Comparison of ENCODE assay signal across 8 mouse cellular contexts in the genomic region with DNA sequence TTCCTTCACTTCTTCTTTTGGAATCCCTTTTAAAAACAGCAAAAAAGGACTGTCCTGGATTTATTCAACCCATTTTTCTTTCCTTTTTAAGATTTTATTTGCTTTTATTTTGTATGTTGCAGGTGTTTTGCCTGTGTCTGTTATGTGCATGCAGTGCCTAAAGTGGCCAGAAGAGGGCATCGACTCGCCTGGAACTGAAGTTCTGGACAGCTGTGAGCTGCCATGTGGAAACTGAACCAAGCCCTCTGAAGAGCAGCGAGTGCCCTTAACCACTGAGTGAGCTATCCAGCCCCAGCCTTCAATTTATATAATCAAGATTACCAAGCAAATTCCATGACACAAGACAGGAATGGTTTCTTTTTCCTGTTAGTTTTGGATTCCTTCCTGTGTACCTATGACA. TPM values are rescaled to one million over a fixed set of nuclear protein-coding genes. Genes with fewer than 3 reads are reported as not detected.
A peak's percentile ranks its signal among the peaks of the same experiment; 100 is the strongest.
DNase-seq lines count a peak whose midpoint lies in the region; ATAC-seq and TF ChIP-seq lines count a peak whose summit lies in the region.
"Had no signal": no experiment of that assay in that cellular context is flagged by ENCODE, and none has a peak within 500 bp of the region (broad histone marks: within the 10 kb centered on the region; RNA-seq: fewer than 3 reads in every experiment).

No protein-coding gene starts in this region.

- no peak overlapping the region for H3K27ac ChIP-seq in kidney, postnatal 0 days
- no peak overlapping the region for H3K27ac ChIP-seq in small intestine, adult 2 months (ENCODE audit: insufficient read depth, low read depth, low read length)
- H3K27ac ChIP-seq: limb, embryonic 12.5 days had no signal

- no peaks in the 10 kb centered on the region for H3K4me1 ChIP-seq in kidney, postnatal 0 days (replicated peaks; ENCODE audit: insufficient read depth, low read length)
- H3K4me1 ChIP-seq in small intestine, adult 2 months (ENCODE audit: control insufficient read depth, insufficient read depth, insufficient read length, low read length), result no peaks in the 10 kb centered on the region
- H3K4me1 ChIP-seq: limb, embryonic 12.5 days had no signal

- no peak for TF ChIP-seq POLR2A in small intestine, adult 2 months (IDR thresholded peaks at IDR 0.05; ENCODE audit: low read depth, low read length)

- H3K36me3 ChIP-seq in kidney, postnatal 0 days (ENCODE audit: insufficient read depth, low read length), result peaks cover 25% of the 10 kb centered on the region
- peaks cover 27% of the 10 kb centered on the region for H3K36me3 ChIP-seq in small intestine, adult 2 months (ENCODE audit: control insufficient read depth, insufficient read depth, low read length)

- H3K9me3 ChIP-seq in kidney, postnatal 0 days (replicated peaks; ENCODE audit: low read length), result no peaks in the 10 kb centered on the region
- H3K9me3 ChIP-seq: limb, embryonic 12.5 days had no signal

- no peaks in the 10 kb centered on the region for H3K27me3 ChIP-seq in kidney, postnatal 0 days (ENCODE audit: insufficient read depth, low read length)
- H3K27me3 ChIP-seq in small intestine, adult 2 months (ENCODE audit: control insufficient read depth, insufficient read depth, low read length), result no peaks in the 10 kb centered on the region
- H3K27me3 ChIP-seq: limb, embryonic 12.5 days had no signal

- no peak overlapping the region for H3K9ac ChIP-seq in kidney, postnatal 0 days (ENCODE audit: low read depth, low read length)
- H3K9ac ChIP-seq: limb, embryonic 12.5 days had no signal

- no peak overlapping the region for H3K4me2 ChIP-seq in kidney, postnatal 0 days (ENCODE audit: low read length)
- H3K4me2 ChIP-seq: limb, embryonic 12.5 days had no signal

- no peak overlapping the region for H3K4me3 ChIP-seq in kidney, postnatal 0 days (replicated peaks; ENCODE audit: low read depth, low read length)
- no peak overlapping the region for H3K4me3 ChIP-seq in small intestine, adult 2 months (ENCODE audit: low read depth, low read length)
- H3K4me3 ChIP-seq: limb, embryonic 12.5 days had no signal

- peak; percentile 88 for TF ChIP-seq CTCF in kidney, postnatal 0 days (IDR thresholded peaks at IDR 0.05; ENCODE audit: low read depth)
- TF ChIP-seq CTCF in small intestine, adult 2 months (IDR thresholded peaks at IDR 0.05; ENCODE audit: extremely low read depth, insufficient read length, insufficient replicate concordance, low read depth, low read length), result peak; percentile 87; the same call in 1 of the 2 replicates

- 8% methylated on average over 3 of the region's 3 CpGs for WGBS in kidney, postnatal 0 days
- 6% methylated on average over 3 of the region's 3 CpGs for WGBS in small intestine, adult 2 months

- DNase-seq in 3T3-L1 (ENCODE audit: low read depth, low spot score) (peak; percentile 81), A20 (ENCODE audit: low read depth, low spot score) (peak; percentile 80)
- DNase-seq in adrenal gland, postnatal 14 days, result peak; percentile 82
- DNase-seq in kidney, postnatal 0 days (ENCODE audit: low spot score), result peak; percentile 71
- DNase-seq in lung, postnatal 25 days (ENCODE audit: low spot score), result peak; percentile 76

- peak; percentile 91 for ATAC-seq in erythroblast, adult 5-6 weeks (replicated peaks; ENCODE audit: low FRiP score, poor library complexity, severe bottlenecking)
- ATAC-seq in kidney, postnatal 0 days (replicated peaks; ENCODE audit: low FRiP score, low read depth), result no peak

RNA-seq across cellular contexts. Expression of gene Acat1, which starts 15.4 kb away (rescaled TPM):
- total RNA-seq in adrenal gland, postnatal 14 days (2021), result 279 and 318 TPM in 2 replicates
- 6.5 and 11.5 TPM in 2 replicates for total RNA-seq in erythroblast, adult 5-6 weeks (2015; ENCODE audit: low replicate concordance)
- total RNA-seq in erythroblast, adult 5-6 weeks (2017; ENCODE audit: low replicate concordance), result 13.8 and 17.9 TPM in 2 replicates
- 178 and 185 TPM in 2 replicates for polyA plus RNA-seq in kidney, postnatal 0 days (2015; fragmentation: Nextera tagmentation; extraction: Ambion mirVana)
- 8.3 and 12.6 TPM in 2 replicates for polyA plus RNA-seq in small intestine, adult 2 months (2012; rRNA removed)

RNA-seq across cellular contexts. Expression of gene Npat, which starts 57.9 kb away (rescaled TPM):
- 12.7 and 13.1 TPM in 2 replicates for total RNA-seq in adrenal gland, postnatal 14 days (2021)
- 5.6 and 10.9 TPM in 2 replicates for total RNA-seq in erythroblast, adult 5-6 weeks (2015; ENCODE audit: low replicate concordance)
- 7.8 and 11.4 TPM in 2 replicates for total RNA-seq in erythroblast, adult 5-6 weeks (2017; ENCODE audit: low replicate concordance)
- 11.4 and 12.2 TPM in 2 replicates for polyA plus RNA-seq in kidney, postnatal 0 days (2015; fragmentation: Nextera tagmentation; extraction: Ambion mirVana)
- polyA plus RNA-seq in small intestine, adult 2 months (2012; rRNA removed), result 0.36 and 0.91 TPM in 2 replicates

RNA-seq across cellular contexts. Expression of gene Atm, which starts 58.2 kb away (rescaled TPM):
- total RNA-seq in adrenal gland, postnatal 14 days (2021), result 13.7 and 17.3 TPM in 2 replicates
- total RNA-seq in erythroblast, adult 5-6 weeks (2015; ENCODE audit: low replicate concordance), result 3.7 and 21.5 TPM in 2 replicates
- 4.3 and 5.3 TPM in 2 replicates for total RNA-seq in erythroblast, adult 5-6 weeks (2017; ENCODE audit: low replicate concordance)
- polyA plus RNA-seq in kidney, postnatal 0 days (2015; fragmentation: Nextera tagmentation; extraction: Ambion mirVana), result 6.5 and 7.8 TPM in 2 replicates
- polyA plus RNA-seq in small intestine, adult 2 months (2012; rRNA removed), result 0.19 and 0.65 TPM in 2 replicates

Comparison
In these comparisons a context has a peak if more than half of its experiments do, and no peak if none do; other contexts are left out.
1. RNA of gene Acat1, which starts 15.4 kb away (total RNA-seq): 279 to 318 TPM in adrenal gland, postnatal 14 days; 6.5 to 17.9 TPM in erythroblast, adult 5-6 weeks; every median in the first group is over 10 times any median in the second.
2. Peak in every context shown above with its lines, with median percentiles within 50 percentile points of each other: DNase-seq.